Mouse (Mus musculus) MEL (cell line): ENCODE measurements around the gene Ntf5.

Experiments
- CTCF ChIP-seq, 3 experiments: IDR thresholded peaks in 2 of 3; conservative IDR thresholded peaks in 1 of 3; 2 replicates each; pipeline ENCODE4 v1.5.1; 2011 to 2012; ENCODE audit warnings: low read length in 3 of 3, low read depth in 2 of 3, mild to moderate bottlenecking in 2 of 3, improper control_type of control experiment in 1 of 3, inconsistent platforms in 1 of 3, mixed read lengths in 1 of 3, moderate library complexity in 1 of 3; ENCODE audit not compliant: control insufficient read depth in 1 of 3, insufficient read depth in 1 of 3, poor library complexity in 1 of 3, severe bottlenecking in 1 of 3
- EP300 ChIP-seq, 2 experiments: IDR thresholded peaks; 2 replicates each; pipeline ENCODE4 v1.6.1; 2011; ENCODE audit warnings: improper control_type of control experiment in 2 of 2, low read length in 2 of 2, low read depth in 1 of 2, mild to moderate bottlenecking in 1 of 2
- HCFC1 ChIP-seq: IDR thresholded peaks from 2 replicates; pipeline ENCODE4 v1.6.1; 2012; ENCODE audit warnings: low read depth, mild to moderate bottlenecking, inconsistent platforms, low read length, improper control_type of control experiment, moderate library complexity
- MAFK ChIP-seq: IDR thresholded peaks from 2 replicates; pipeline ENCODE4 v1.6.1; 2011; ENCODE audit warnings: low read depth, mild to moderate bottlenecking, low read length, improper control_type of control experiment, borderline replicate concordance
- MXI1 ChIP-seq: IDR thresholded peaks from 2 replicates; pipeline ENCODE4 v1.6.1; 2011; ENCODE audit warnings: mild to moderate bottlenecking, low read depth, low read length, improper control_type of control experiment
- MYC ChIP-seq: IDR thresholded peaks from 2 replicates; pipeline ENCODE4 v1.6.1; 2011; ENCODE audit warnings: low read depth, mild to moderate bottlenecking, low read length, improper control_type of control experiment, moderate library complexity
- NRF1 ChIP-seq: IDR thresholded peaks from 2 replicates; pipeline ENCODE4 v1.6.1; 2014; ENCODE audit warnings: low read depth, mild to moderate bottlenecking, inconsistent platforms, low read length, improper control_type of control experiment, moderate library complexity; ENCODE audit not compliant: poor library complexity, insufficient read depth, severe bottlenecking
- POLR2A ChIP-seq, 2 experiments: IDR thresholded peaks; 2 replicates each; pipeline ENCODE4 v1.6.1; 2011 to 2012; ENCODE audit warnings: low read length in 2 of 2, mild to moderate bottlenecking in 2 of 2, control low read depth in 1 of 2, improper control_type of control experiment in 1 of 2, low read depth in 1 of 2, moderate library complexity in 1 of 2; ENCODE audit not compliant: control insufficient read depth in 1 of 2, insufficient read depth in 1 of 2, poor library complexity in 1 of 2
- USF1 ChIP-seq: IDR thresholded peaks from 2 replicates; pipeline ENCODE4 v1.6.1; 2014; ENCODE audit warnings: low read depth, mild to moderate bottlenecking, inconsistent platforms, low read length, improper control_type of control experiment, moderate library complexity

DNA sequence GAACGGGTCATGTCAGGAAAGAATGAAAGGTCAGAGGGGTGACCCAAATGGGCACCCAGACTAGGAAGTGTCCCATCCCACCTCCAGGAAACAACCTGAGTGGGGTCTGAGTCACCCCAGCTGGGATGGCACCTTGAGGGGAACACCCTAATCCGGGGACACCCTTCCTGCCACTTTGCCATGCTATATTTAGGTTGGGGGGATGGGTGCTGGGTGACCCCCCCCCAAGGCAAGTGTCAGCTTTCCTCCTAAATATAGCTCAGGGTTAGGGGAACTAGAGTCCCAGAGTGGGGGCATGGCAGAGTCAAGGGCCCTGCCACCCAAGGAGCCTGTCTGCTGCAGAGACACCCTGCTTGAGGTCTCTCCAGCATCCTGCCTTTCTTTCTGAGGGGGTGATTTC lies 1.1 kb upstream of the Ntf5 start:
- TF ChIP-seq MYC (no peak), EP300 (IDR thresholded peaks at IDR 0.05; ENCODE audit: low read depth in 1 of 2, low read length in 2 of 2) (no peak), HCFC1 (no peak), CTCF (IDR thresholded peaks at IDR 0.05 in 2 of 3, conservative IDR thresholded peaks at IDR 0.05 in 1 of 3; ENCODE audit: control insufficient read depth in 1 of 3, insufficient read depth in 1 of 3, low read depth in 2 of 3, low read length in 3 of 3, poor library complexity in 1 of 3, severe bottlenecking in 1 of 3) (no peak), POLR2A (IDR thresholded peaks at IDR 0.05; ENCODE audit: control insufficient read depth in 1 of 2, insufficient read depth in 1 of 2, low read depth in 1 of 2, low read length in 2 of 2, poor library complexity in 1 of 2) (no peak), MAFK (no peak), USF1 (no peak), MXI1 (no peak), NRF1 (no peak)
